ENCODE assay signal across 8 mouse cellular contexts in the genomic region with DNA sequence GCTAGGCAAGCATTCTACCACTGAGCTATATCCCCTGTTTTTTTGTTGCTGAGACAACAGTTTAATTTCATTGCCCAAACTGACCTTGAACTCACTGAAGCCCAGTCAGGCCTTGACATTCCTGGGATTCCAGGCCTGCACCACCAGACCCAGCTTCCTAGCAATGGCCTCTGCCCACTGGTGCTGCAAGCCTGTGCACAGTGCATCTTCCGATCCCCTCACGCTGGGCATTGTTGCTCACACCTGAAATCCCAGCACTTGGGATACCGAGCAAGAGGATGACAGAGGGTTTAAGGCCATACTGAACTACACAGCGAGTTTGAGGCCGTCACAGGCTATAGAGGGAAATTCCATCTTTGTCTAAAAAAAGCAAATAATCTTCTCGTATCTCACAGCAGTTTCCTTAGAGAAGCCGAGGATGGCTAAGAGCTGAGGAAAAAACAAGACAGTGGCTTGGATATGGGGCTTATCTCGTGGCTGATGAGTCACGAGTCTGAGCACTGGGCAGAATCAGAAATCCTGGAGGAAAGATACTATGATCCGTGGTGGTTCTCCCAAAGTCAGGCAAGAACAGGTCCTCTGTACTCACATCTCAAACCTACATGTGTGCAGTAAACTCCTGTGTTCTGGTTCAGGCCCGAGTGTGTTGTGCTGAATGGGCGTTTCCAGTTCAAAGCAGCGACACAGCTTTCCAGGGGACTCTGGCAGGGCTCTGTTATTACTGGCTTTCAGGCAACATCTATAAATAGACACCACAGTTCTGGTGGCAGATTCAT. TPM values are rescaled to one million over a fixed set of nuclear protein-coding genes. Genes with fewer than 3 reads are reported as not detected.
DNase-seq lines count a peak whose midpoint lies in the region; ATAC-seq and TF ChIP-seq lines count a peak whose summit lies in the region.

No protein-coding gene starts in this region.

- no peaks in the 10 kb centered on the region for H3K9me3 ChIP-seq in hindbrain, embryonic 15.5 days
- H3K9me3 ChIP-seq in hindbrain, embryonic 16.5 days (ENCODE audit: control insufficient read depth, low read length) = no peaks in the 10 kb centered on the region
- no peaks in the 10 kb centered on the region for H3K9me3 ChIP-seq in heart, postnatal 0 days (replicated peaks; ENCODE audit: control insufficient read depth, low read length)
- H3K9me3 ChIP-seq in limb, embryonic 10.5 days (replicated peaks) = no peaks in the 10 kb centered on the region

- WGBS in hindbrain, embryonic 15.5 days = 78% methylated on average over 13 of the region's 13 CpGs
- WGBS in hindbrain, embryonic 16.5 days = 72% methylated on average over 13 of the region's 13 CpGs
- WGBS in heart, postnatal 0 days = 7% methylated on average over 13 of the region's 13 CpGs
- 81% methylated on average over 13 of the region's 13 CpGs for WGBS in limb, embryonic 10.5 days

- DNase-seq in MN1 (ENCODE audit: low spot score) = peak; percentile 55
- peak; percentile 24 for DNase-seq in embryo, embryonic 10.5 days (ENCODE audit: low spot score)
- peak; percentile 85 for DNase-seq in heart, postnatal 0 days (ENCODE audit: low spot score)
- no peak for DNase-seq in limb, embryonic 10.5 days (ENCODE audit: low spot score)
- no peak for DNase-seq in cerebellum, adult 8-10 months

- ATAC-seq in hindbrain, embryonic 15.5 days (ENCODE audit: low FRiP score, low read depth) = no peak
- ATAC-seq in hindbrain, embryonic 16.5 days = no peak
- ATAC-seq in heart, postnatal 0 days (ENCODE audit: insufficient read depth, low read depth) = peak; percentile 94
- no peak for ATAC-seq in granulocyte monocyte progenitor cell, adult 5-6 weeks (replicated peaks; ENCODE audit: poor library complexity, severe bottlenecking)

- H3K4me3 ChIP-seq in hindbrain, embryonic 15.5 days = no peak overlapping the region
- no peak overlapping the region for H3K4me3 ChIP-seq in hindbrain, embryonic 16.5 days (ENCODE audit: low read length)
- no peak overlapping the region for H3K4me3 ChIP-seq in heart, postnatal 0 days (ENCODE audit: low read depth, low read length)
- H3K4me3 ChIP-seq in limb, embryonic 10.5 days = no peak overlapping the region

- no peak for TF ChIP-seq CTCF in heart, postnatal 0 days (IDR thresholded peaks at IDR 0.05; ENCODE audit: low read depth)

- no peaks in the 10 kb centered on the region for H3K36me3 ChIP-seq in hindbrain, embryonic 15.5 days
- H3K36me3 ChIP-seq in hindbrain, embryonic 16.5 days (ENCODE audit: control insufficient read depth, insufficient read depth, low read length) = no peaks in the 10 kb centered on the region
- no peaks in the 10 kb centered on the region for H3K36me3 ChIP-seq in heart, postnatal 0 days (replicated peaks; ENCODE audit: control insufficient read depth, insufficient read depth, low read length)
- no peaks in the 10 kb centered on the region for H3K36me3 ChIP-seq in limb, embryonic 10.5 days

- no peak overlapping the region for H3K4me2 ChIP-seq in hindbrain, embryonic 15.5 days
- no peak overlapping the region for H3K4me2 ChIP-seq in hindbrain, embryonic 16.5 days (ENCODE audit: low read length)
- H3K4me2 ChIP-seq in heart, postnatal 0 days (ENCODE audit: low read depth, low read length) = no peak overlapping the region

- H3K27me3 ChIP-seq in hindbrain, embryonic 15.5 days = no peaks in the 10 kb centered on the region
- H3K27me3 ChIP-seq in hindbrain, embryonic 16.5 days (replicated peaks; ENCODE audit: control insufficient read depth, insufficient read depth, low read length) = no peaks in the 10 kb centered on the region
- H3K27me3 ChIP-seq in heart, postnatal 0 days (ENCODE audit: control insufficient read depth, insufficient read depth, low read length) = no peaks in the 10 kb centered on the region
- no peaks in the 10 kb centered on the region for H3K27me3 ChIP-seq in limb, embryonic 10.5 days (ENCODE audit: low read depth, poor library complexity, severe bottlenecking)

- 0 out of 2 replicates have a peak, but pooled peaks cover 6% of the 10 kb centered on the region for H3K4me1 ChIP-seq in hindbrain, embryonic 15.5 days (replicated peaks)
- no peaks in the 10 kb centered on the region for H3K4me1 ChIP-seq in hindbrain, embryonic 16.5 days (ENCODE audit: control insufficient read depth, insufficient read depth, low read depth, low read length)
- H3K4me1 ChIP-seq in heart, postnatal 0 days (ENCODE audit: control insufficient read depth, insufficient read depth) = peaks cover 17% of the 10 kb centered on the region
- peaks cover 4% of the 10 kb centered on the region; the same call in 1 of the 2 replicates for H3K4me1 ChIP-seq in limb, embryonic 10.5 days

- no peak overlapping the region for H3K9ac ChIP-seq in hindbrain, embryonic 15.5 days
- no peak overlapping the region for H3K9ac ChIP-seq in hindbrain, embryonic 16.5 days (ENCODE audit: low read depth, low read length)
- H3K9ac ChIP-seq in heart, postnatal 0 days (replicated peaks; ENCODE audit: low read depth, low read length) = no peak overlapping the region

- peak overlapping the region; percentile 32 for H3K27ac ChIP-seq in hindbrain, embryonic 15.5 days (replicated peaks)
- H3K27ac ChIP-seq in hindbrain, embryonic 16.5 days (ENCODE audit: low read depth, low read length) = no peak overlapping the region
- peak overlapping the region; percentile 88 for H3K27ac ChIP-seq in heart, postnatal 0 days (ENCODE audit: low read depth)
- H3K27ac ChIP-seq in limb, embryonic 10.5 days = peak overlapping the region; percentile 23; the same call in 1 of the 2 replicates

- TF ChIP-seq EP300 in heart, postnatal 0 days (IDR thresholded peaks at IDR 0.05; ENCODE audit: low read depth) = no peak

RNA-seq across cellular contexts. Expression of a gene that starts 14.5 kb away (rescaled TPM):
- 3.7 and 3.9 TPM in 2 replicates for polyA plus RNA-seq in hindbrain, embryonic 15.5 days (2015; fragmentation: Nextera tagmentation; extraction: Ambion mirVana)
- polyA plus RNA-seq in hindbrain, embryonic 16.5 days (2015; fragmentation: Nextera tagmentation; extraction: Ambion mirVana) = 3.4 and 4.0 TPM in 2 replicates
- total RNA-seq in heart, postnatal 0 days (2014; rRNA removed; ENCODE audit: low replicate concordance) = 22.3 and 24.5 TPM in 2 replicates
- 6.2 and 6.9 TPM in 2 replicates for polyA plus RNA-seq in heart, postnatal 0 days (2015; fragmentation: Nextera tagmentation; extraction: Ambion mirVana)
- 2.0 and 2.2 TPM in 2 replicates for polyA plus RNA-seq in limb, embryonic 10.5 days (2016; fragmentation: Nextera tagmentation; extraction: Ambion mirVana)
- not detected in 2 replicates for total RNA-seq in granulocyte monocyte progenitor cell, adult 5-6 weeks (2014; fragmentation: Nextera tagmentation)
- total RNA-seq in granulocyte monocyte progenitor cell, adult 5-6 weeks (2017) = not detected in 2 replicates

Comparison
In these comparisons a context has a peak if more than half of its experiments do, and no peak if none do; other contexts are left out.
1. DNase-seq: peak in MN1 (single experiment), embryo, embryonic 10.5 days (single experiment) and heart, postnatal 0 days (single experiment); none in limb, embryonic 10.5 days (single experiment) and cerebellum, adult 8-10 months (single experiment).